Mouse (Mus musculus) c-Kit-negative CD71-positive TER-119-positive erythroid progenitor cells, embryonic 14.5 days (primary cell): ENCODE measurements around the gene Tmem25.

Source experiments
- DNase-seq: peaks from one replicate; pipeline ENCODE4 v3.0.0-alpha.2; 2013; ENCODE audit warnings: low read depth, low spot score

Tmem25 gene

DNA sequence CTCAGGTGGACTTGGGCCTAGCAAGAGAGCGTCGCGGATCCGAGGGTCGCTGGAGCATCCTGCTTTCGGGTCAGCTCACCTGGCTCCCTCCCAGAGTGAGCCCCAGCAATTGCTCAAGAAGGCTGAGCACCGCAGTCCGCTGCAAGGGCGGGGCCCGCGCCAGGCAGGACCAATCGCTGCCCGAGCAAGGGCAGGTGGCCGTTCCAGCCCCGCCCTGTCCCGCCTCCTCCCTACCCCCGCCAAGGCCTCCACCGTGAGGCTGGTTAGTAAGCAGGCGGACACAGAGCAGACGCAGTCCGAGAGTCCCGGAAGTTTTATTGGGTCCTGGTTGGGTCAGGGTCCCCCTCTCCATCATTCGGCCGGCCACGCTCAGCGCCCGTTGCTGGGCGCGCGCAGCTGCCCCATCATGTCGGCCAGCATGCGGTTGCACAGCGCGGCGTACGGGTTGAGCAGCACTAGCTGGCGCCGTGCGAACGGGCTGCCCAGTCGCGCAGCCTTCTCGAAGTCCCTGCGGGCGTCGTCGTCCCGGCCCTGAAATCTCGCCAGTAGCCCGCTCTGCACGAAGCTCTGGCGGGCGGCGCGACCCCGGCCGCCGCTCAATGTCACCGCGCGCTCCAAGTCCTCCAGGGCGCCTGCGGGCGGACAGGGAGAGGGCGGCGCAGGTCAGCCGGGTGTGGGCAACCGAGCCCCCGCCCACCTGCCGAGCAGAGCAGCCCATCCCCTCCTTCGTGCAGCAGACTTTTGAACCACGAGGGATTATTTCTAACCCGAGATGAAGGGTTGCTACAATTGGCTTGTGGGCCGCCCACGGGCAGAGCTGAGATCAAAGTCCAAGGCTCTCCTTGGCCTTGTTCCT, at the start of gene Tmem25:
Gene Tmem25 (minus strand): TSS at position 206 of the 856 bp plus-strand sequence.
- DNase-seq = peak; percentile 47

DNA sequence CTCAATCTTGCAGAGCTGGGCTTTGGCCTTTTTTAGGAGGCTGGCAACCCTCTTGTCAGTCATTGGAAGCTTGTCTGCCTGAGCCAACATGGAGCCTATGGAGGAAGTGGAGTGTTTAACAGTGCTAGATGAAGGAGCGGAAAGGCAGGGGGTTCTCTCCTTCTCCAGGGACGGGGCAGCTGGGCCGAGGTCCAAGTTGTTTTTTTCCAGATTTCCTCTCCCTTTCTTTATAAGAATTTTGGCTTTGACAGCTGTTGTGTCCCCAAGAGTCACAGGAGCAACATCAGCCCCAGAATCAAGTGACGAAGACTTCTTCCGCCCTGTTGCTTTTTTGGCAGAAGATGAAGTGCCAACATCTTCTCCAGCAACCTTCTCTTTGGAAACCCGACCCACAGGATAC, 48.3 kb upstream of the Tmem25 start:
- no peak for DNase-seq

DNA sequence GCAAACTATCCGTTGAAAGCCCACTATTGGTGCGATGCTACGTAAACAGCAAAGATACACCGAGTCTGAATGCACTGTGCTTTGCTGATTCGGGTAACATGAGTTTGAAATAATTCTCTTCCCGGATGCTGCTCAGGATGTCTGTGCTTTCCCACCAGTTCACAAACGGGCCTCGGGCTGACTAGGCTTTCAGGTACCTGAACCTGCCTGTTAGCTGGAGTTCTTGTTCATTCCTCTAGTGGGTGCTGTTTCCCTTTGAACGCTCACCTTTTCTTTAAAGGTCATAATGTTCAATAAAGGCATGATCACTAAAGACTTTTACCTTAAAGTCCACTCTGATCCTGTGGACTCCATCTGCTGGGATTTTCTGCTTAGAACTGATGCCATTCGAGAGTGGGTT, 42.1 kb upstream of the Tmem25 start:
- no peak for DNase-seq

GRCm38 (mm10) chr9:44836439-44836838, 37.3 kb upstream of the Tmem25 start:
- DNase-seq = peak; percentile 36

DNA sequence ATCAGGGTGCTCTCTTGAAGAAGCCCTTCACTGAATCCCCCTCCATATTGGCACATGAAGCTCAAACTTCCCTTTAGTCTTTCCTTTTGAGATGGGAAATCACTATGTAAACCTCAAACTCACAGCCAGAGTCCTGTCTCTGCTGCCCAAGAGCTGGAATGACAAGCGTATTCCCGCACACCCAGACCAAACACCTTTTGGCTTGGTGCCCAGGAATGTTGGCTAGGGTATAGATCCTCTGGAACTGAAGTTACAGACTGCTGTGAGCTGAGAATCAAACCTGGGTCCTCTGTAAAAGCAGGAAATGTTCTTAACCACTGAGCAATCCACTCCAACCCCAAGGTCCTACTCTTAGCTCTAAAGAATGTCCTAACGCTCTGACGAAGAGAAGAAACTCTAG, 33.2 kb upstream of the Tmem25 start:
- DNase-seq = no peak

- DNase-seq = no peak
These were observed 31.4 kb upstream of the Tmem25 start for GRCm38 (mm10) chr9:44830506-44830905.

GRCm38 (mm10) chr9:44828944-44829343, 29.8 kb upstream of the Tmem25 start:
- no peak for DNase-seq

DNA sequence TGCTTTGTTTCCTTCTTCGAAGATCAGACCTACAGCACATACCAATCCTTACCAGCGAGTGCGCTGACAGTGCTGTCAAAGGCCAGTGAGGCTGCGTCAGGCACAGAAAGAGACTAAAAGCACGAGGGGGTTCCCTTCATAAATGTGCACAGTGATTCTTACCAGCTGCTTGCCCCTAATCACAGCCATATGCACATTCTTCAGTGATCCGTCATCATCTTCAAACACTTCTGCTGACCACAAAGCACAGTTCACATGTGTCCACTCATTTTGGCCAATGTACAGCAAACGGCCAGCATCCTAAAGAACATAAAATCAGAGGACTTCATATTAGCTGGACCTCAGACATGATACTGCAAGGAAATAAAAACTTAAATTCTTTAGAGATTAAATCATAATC, 27.6 kb upstream of the Tmem25 start:
- DNase-seq = no peak

DNA sequence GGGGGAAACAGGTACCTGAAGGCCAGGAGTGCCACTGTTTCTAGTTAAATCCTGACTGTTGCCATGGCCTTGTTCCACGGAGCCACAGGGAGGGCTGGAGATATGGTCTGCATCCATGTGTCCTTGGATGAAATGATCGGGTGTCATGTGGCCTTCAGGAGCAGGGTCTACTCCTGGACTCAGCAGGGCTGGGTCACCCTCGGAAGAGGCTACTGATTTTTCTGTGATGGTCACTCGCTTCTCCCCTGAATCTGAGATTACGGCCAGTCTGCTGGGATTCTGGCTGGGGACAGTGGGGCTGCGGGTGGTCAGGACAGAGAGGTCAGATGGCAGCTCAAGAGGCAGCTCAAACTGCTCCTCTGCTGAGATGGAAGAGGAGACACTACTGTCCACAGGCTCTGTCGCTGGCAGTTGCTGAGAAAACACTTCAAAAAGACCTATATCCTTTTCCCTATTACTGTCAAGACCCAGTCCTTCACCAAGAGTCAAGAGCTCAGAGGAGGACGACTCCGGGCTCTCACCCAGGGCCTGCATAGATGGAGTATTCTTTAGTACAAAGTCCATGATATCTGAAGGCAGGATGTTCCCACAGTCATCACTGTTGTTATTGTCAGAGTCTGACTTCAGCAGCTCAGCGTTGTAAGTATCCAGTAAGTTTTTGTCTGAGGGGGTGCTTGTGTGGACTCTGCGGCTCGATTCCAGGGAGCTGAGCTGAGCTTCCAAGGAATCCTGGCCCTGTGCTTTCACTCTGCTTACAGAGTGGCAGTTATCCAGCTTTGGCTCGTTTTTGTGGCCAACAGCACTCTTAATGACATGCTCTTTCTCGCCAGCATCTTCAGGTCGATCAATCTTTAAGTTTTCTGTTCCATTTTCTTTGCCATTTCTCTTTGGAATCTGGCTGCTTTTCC, 21.1 kb upstream of the Tmem25 start:
- DNase-seq = no peak

GRCm38 (mm10) chr9:44817522-44817921, 18.4 kb upstream of the Tmem25 start:
- DNase-seq = no peak

- no peak for DNase-seq
These were observed 15.1 kb upstream of the Tmem25 start for GRCm38 (mm10) chr9:44814179-44814578.

GRCm38 (mm10) chr9:44810316-44810715, 11.2 kb upstream of the Tmem25 start:
- DNase-seq = no peak

DNA sequence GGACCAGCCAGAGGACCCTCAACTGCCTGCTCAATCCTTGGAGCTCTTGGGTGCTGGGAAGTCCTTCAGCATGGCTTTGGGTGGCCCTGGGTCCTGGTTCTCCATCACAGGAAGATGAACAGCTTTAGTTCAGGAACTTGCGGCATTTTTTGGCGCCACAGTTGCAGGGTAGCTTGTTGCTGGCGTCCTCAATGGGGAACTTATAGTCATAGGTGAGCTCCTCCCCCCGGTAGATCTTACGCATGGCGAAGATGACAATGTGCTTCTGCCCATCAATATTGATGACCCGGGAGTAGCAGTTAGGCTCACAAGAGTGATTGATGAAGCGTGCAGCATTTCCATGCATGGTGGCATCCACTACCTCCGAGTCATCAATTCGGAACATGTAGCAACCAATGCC, 8.7 kb upstream of the Tmem25 start:
- DNase-seq = no peak

DNA sequence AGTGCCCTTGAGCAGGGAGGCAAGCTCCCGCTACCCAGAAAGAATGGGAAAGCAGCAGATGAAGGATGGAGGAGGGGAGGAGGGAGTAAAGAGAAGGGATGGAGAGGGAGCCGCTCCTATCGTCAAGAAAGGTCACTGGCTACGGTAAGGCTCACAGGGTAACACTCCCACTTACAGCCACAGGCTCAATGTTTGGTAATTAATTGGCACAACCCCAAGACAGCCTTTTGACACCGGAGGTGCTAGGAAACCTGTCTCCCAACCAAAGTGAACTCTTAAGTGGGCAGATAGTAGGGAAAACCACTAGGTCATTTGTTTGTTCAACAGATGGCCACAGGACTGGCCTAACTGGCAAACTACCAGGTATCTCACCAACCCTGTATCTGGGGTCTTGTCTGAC, 8.0 kb upstream of the Tmem25 start:
- no peak for DNase-seq

- DNase-seq = no peak
These were observed 6.4 kb upstream of the Tmem25 start for GRCm38 (mm10) chr9:44805536-44805935.

GRCm38 (mm10) chr9:44804678-44805077, 5.6 kb upstream of the Tmem25 start:
- DNase-seq = no peak

DNA sequence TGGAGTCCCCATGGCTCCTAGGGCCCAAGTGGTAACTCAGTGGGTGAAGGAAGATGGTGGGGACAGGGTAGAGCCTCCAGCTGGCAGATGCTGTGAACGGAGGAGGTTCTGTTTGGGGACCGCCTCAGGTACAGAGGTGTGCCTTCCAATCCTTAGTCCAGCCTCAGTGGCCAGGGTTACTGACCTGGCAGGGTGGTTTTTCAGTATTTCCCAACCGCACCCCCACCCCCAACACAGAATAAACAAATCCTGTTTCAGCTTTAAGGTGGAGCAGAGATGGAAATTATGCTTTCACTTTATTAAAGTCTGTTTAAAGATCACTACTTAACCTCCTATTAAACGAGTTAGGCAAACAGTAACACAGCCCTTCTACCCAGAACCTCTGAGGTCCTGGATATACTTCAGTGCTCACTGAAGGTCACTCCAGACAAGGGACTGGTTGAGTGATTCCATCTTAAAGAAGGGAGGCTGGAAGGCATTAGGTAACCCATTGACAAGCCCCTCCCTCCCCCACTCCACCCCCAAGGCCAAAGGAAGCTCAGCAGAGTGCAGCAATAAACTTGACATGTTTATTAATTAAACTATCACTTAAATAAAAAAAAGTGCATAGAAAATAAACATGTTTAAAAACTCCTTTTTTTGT, 3.8 kb upstream of the Tmem25 start, which contains the start of gene Ttc36:
Gene Ttc36 (minus strand): TSS at position 265 of the 643 bp plus-strand sequence.
- DNase-seq = no peak

- DNase-seq = no peak
These were observed 2.6 kb upstream of the Tmem25 start for GRCm38 (mm10) chr9:44801669-44802068.

DNA sequence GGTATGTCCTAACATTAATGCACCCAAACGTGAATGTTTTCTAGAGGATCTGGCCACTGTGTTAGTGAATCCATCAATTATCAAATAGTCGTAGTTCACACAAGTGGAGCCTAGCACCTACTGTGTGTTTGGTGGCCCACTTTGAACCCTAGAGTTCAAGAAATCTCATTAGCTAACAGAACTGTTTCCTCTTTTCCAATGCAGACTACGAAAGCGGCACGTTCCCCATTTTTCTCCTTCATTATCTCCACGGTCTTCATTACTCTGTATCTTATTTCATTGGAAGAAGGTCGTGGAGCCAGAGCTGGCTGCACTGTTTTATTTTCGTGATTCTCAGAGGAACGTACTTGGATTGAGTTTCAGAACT, 834 bp upstream of the Tmem25 start:
- DNase-seq = no peak

DNA sequence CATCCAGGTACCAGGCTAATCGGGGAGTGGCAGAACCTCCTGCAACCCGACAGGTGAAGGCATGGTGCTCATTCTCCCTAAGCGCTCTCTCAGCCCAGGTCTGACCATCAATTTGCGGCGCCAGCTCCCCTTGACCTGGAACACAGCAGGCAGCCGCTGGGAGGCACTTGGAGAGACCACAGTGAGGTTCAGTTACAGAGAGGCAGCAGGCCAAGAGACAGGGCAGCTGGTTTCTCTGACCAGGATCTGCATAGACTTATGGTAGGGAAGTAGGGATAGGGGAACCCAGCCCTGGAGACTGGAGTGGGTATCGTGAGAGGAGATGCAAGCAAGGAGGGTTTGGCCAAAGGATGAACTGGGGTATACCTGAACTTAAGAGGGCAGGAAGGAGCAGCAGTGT, 809 bp downstream of the Tmem25 start:
- no peak for DNase-seq

DNA sequence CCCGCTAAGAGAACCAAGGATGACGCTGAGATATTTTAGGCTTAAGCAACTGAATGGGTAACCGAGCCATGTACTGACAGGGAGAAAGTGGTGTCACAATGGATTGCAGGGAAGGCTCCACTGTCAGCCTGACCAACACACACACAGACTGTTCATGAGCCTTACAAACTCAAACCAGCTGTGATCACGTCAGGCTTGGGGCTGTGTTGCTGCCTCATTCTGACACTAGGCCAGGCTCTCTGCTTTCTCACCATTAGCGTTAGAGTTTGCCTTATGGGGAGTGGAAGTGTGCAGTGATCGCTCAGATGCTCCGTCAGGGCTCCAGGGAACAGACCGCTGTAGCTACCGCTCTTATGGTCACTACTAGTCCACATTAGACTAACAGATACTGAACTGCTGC, 6.3 kb downstream of the Tmem25 start:
- no peak for DNase-seq
